Mouse (Mus musculus): Measurements from ENCODE around the gene E430018J23Rik.

DNA sequence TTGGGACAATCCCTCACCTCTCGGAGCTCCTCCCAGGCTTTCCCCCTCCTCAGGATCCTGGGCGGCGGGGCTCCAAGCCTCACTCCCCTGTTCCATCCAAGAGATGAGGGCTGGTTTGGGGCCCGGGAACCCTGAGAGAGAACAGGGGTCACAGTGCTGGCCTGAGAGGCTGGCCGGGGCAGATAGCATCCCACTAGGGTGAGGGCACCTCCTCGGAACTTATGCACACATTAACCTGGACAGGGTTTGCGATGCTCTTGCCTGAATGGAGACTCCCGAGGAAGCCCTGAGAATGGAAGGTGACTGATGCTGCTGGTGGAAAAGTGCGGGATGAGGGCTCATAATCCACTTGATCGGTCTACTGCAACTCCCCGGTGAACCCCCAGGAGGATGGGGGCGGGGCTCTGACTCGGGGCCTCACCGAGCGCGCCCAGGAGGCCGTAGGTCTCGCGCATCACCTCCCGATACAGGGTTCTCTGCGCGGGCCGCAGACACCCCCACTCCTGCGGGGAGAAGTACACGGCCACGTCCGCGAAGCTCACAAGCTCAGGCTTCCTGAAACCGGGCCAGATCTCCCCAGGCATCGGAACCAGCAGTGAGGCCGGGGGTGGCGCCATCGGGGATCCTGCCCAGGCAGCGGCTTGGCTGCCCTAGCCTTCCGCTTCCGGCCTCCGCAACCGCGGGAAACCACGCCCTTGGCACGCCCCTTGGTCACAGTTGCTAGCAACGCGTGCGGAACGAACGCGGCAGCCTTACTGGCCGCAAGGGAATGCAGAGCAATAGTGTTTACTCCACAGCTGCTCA, 28.2 kb upstream of the E430018J23Rik start, which contains the start of gene Zfp688:
- TF ChIP-seq POLR2A (IDR thresholded peaks at IDR 0.05; ENCODE audit: control insufficient read depth, extremely low read depth, insufficient read depth, low read length, poor library complexity) (peak; percentile 84), CTCF (IDR thresholded peaks at IDR 0.05; ENCODE audit: borderline replicate concordance, control insufficient read depth, extremely low read depth, insufficient read depth, low read length, poor library complexity) (0 out of 2 replicates have a peak, but pooled peaks have one; percentile 49)
